Mouse (Mus musculus) CH12.LX (cell line): ENCODE results near the gene Vsnl1. TPM values are rescaled to one million over a fixed set of nuclear protein-coding genes. Genes with fewer than 3 reads are reported as not detected.

Experiments
- DNase-seq: peaks from one replicate; pipeline ENCODE4 v3.0.0-alpha.2; 2013; ENCODE audit errors: extremely low read depth
- H3K27ac ChIP-seq: 2 replicates; pipeline ENCODE4 v1.5.1; 2012; ENCODE audit warnings: low read depth, mild to moderate bottlenecking, control low read depth, moderate library complexity; ENCODE audit not compliant: insufficient read depth
- H3K27me3 ChIP-seq: replicated peaks from 2 replicates; pipeline ENCODE3; 2012; ENCODE audit warnings: inconsistent platforms
- H3K36me3 ChIP-seq, 2 experiments: replicated peaks in 1 of 2; 2 replicates each; pipeline versions ENCODE3 to v1.6.1; 2012; ENCODE audit warnings: inconsistent platforms in 1 of 2, low read length in 1 of 2, mild to moderate bottlenecking in 1 of 2, mixed read lengths in 1 of 2, moderate library complexity in 1 of 2; ENCODE audit not compliant: control insufficient read depth in 1 of 2, insufficient read depth in 1 of 2
- H3K4me1 ChIP-seq, 2 experiments: 2 replicates each; pipeline ENCODE4 v1.6.1; 2012; ENCODE audit warnings: inconsistent platforms in 1 of 2, moderate library complexity in 1 of 2; ENCODE audit not compliant: insufficient read depth in 2 of 2, control insufficient read depth in 1 of 2
- H3K4me2 ChIP-seq: 2 replicates; pipeline ENCODE4 v1.6.1; 2012; ENCODE audit warnings: low read depth, mild to moderate bottlenecking, control low read depth; ENCODE audit not compliant: poor library complexity, insufficient read depth, severe bottlenecking
- H3K4me3 ChIP-seq, 3 experiments: fragments of 150-350 bp in 1 of 3; sonication (generic) in 1 of 3; replicated peaks in 1 of 3; 2 replicates each; pipeline versions ENCODE3 to v1.5.1; 2011 to 2012; ENCODE audit warnings: low read depth in 2 of 3, low read length in 2 of 3, mild to moderate bottlenecking in 2 of 3, moderate library complexity in 2 of 3, control low read depth in 1 of 3, improper control_type of control experiment in 1 of 3, inconsistent platforms in 1 of 3, mixed read lengths in 1 of 3; ENCODE audit not compliant: poor library complexity in 1 of 3
- H3K79me2 ChIP-seq: replicated peaks from 2 replicates; pipeline ENCODE4 v1.6.1; 2012; ENCODE audit warnings: mild to moderate bottlenecking, moderate library complexity; ENCODE audit not compliant: control insufficient read depth, poor library complexity, insufficient read depth, severe bottlenecking; ENCODE audit errors: extremely low read depth
- H3K9ac ChIP-seq: 2 replicates; pipeline ENCODE4 v1.6.1; 2012; ENCODE audit warnings: low read depth, mild to moderate bottlenecking, control low read depth, moderate library complexity; ENCODE audit not compliant: insufficient read depth
- H3K9me3 ChIP-seq: replicated peaks from 2 replicates; pipeline ENCODE3; 2012; ENCODE audit warnings: low read length, inconsistent platforms, mixed read lengths
- CTCF ChIP-seq, 2 experiments: IDR thresholded peaks in 1 of 2; conservative IDR thresholded peaks in 1 of 2; 2 replicates each; pipeline ENCODE4 v1.5.1; 2011 to 2012; ENCODE audit warnings: low read depth in 2 of 2, low read length in 2 of 2, improper control_type of control experiment in 1 of 2, inconsistent platforms in 1 of 2, mild to moderate bottlenecking in 1 of 2, moderate library complexity in 1 of 2
- ELF1 ChIP-seq: IDR thresholded peaks from 2 replicates; pipeline ENCODE4 v1.6.1; 2014; ENCODE audit warnings: low read depth, mild to moderate bottlenecking, inconsistent platforms, low read length, improper control_type of control experiment
- EP300 ChIP-seq: IDR thresholded peaks from 2 replicates; pipeline ENCODE4 v1.6.1; 2011; ENCODE audit warnings: low read length, improper control_type of control experiment
- GABPA ChIP-seq: IDR thresholded peaks from 2 replicates; pipeline ENCODE4 v1.6.1; 2012; ENCODE audit warnings: low read depth, low read length, improper control_type of control experiment, inconsistent platforms; ENCODE audit not compliant: insufficient replicate concordance
- HCFC1 ChIP-seq: IDR thresholded peaks from 2 replicates; pipeline ENCODE4 v1.6.1; 2012; ENCODE audit warnings: low read depth, mild to moderate bottlenecking, inconsistent platforms, low read length, improper control_type of control experiment
- JUN ChIP-seq: IDR thresholded peaks from 2 replicates; pipeline ENCODE4 v1.6.1; 2011; ENCODE audit warnings: low read depth, mild to moderate bottlenecking, low read length, improper control_type of control experiment, moderate library complexity; ENCODE audit not compliant: insufficient read depth
- JUND ChIP-seq: conservative IDR thresholded peaks from 2 replicates; pipeline ENCODE4 v1.6.1; 2011; ENCODE audit warnings: low read depth, low read length, improper control_type of control experiment
- KAT2A ChIP-seq: IDR thresholded peaks from 2 replicates; pipeline ENCODE4 v1.6.1; 2012; ENCODE audit warnings: low read length, improper control_type of control experiment, inconsistent platforms; ENCODE audit not compliant: insufficient replicate concordance
- MAFK ChIP-seq: IDR thresholded peaks from 2 replicates; pipeline ENCODE4 v1.6.1; 2011; ENCODE audit warnings: low read length, improper control_type of control experiment; ENCODE audit not compliant: insufficient replicate concordance
- MAZ ChIP-seq: IDR thresholded peaks from 2 replicates; pipeline ENCODE4 v1.6.1; 2012; ENCODE audit warnings: low read depth, mild to moderate bottlenecking, inconsistent platforms, low read length, improper control_type of control experiment, moderate library complexity
- PAX5 ChIP-seq: IDR thresholded peaks from 2 replicates; pipeline ENCODE4 v1.6.1; 2012; ENCODE audit warnings: low read length, inconsistent platforms, mixed read lengths
- POLR2A ChIP-seq: IDR thresholded peaks from 2 replicates; pipeline ENCODE4 v1.6.1; 2011; ENCODE audit warnings: low read depth, mild to moderate bottlenecking, improper control_type of control experiment, low read length
- RAD21 ChIP-seq: IDR thresholded peaks from 2 replicates; pipeline ENCODE4 v1.6.1; 2011; ENCODE audit warnings: low read depth, mild to moderate bottlenecking, low read length, improper control_type of control experiment, moderate library complexity
- SIN3A ChIP-seq: IDR thresholded peaks from 2 replicates; pipeline ENCODE4 v1.6.1; 2012; ENCODE audit warnings: low read length, improper control_type of control experiment, inconsistent platforms
- ZC3H11A ChIP-seq: IDR thresholded peaks from 2 replicates; pipeline ENCODE4 v1.6.1; 2012; ENCODE audit warnings: low read depth, mild to moderate bottlenecking, inconsistent platforms, low read length, improper control_type of control experiment
- ZKSCAN1 ChIP-seq: IDR thresholded peaks from 2 replicates; pipeline ENCODE4 v1.6.1; 2012; ENCODE audit warnings: low read depth, inconsistent platforms, low read length, improper control_type of control experiment, borderline replicate concordance
- dilution Hi-C: fragments of 300-500 bp; cut with MboI; formaldehyde crosslinking; loops from 2 replicates; pipeline ENCODE4 v1.14.3; 2020; ENCODE audit warnings: low sequenced_read_pairs; ENCODE audit not compliant: extremely low pct_unique_long_range_greater_than_20kb, extremely low pct_ligation_motif_present
- in situ Hi-C: fragments of 300-500 bp; cut with MboI; formaldehyde crosslinking; loops from 3 replicates; pipeline ENCODE4 v1.14.3; 2019; ENCODE audit warnings: low sequenced_read_pairs, low pct_ligation_motif_present, low pct_unique_long_range_greater_than_20kb, mixed read lengths
- polyA plus RNA-seq: library from polyadenylated mRNA; unstranded; fragments of >175 nt; gene quantifications from 2 replicates; pipeline ENCODE4 v1.2.1, GENCODE M21; 2012; ENCODE audit warnings: low read depth; ENCODE audit not compliant: insufficient read length
- total RNA-seq, 2 experiments: library from RNA; depleted of rRNA; stranded (reverse); fragments of 300-350 nt in 1 of 2; fragments of >200 nt in 1 of 2; gene quantifications; 2 replicates each; pipeline ENCODE4 v1.2.3; 2012 to 2014

The Vsnl1 gene
- total and polyA plus RNA-seq, 3 experiments, result not detected

- Histone ChIP-seq H3K79me2 (no peaks in the 10 kb centered on the region), H3K9ac (no peak overlapping the region), H3K4me3 (no peak overlapping the region), H3K36me3 (no peaks in the 10 kb centered on the region), H3K27ac (no peak overlapping the region), H3K9me3 (no peaks in the 10 kb centered on the region), H3K4me1 (peaks cover 3 to 11% of the 10 kb centered on the region in 2 experiments; a peak in 3 of 4 replicates), H3K27me3 (no peaks in the 10 kb centered on the region), H3K4me2 (no peak overlapping the region)
- no peak for TF ChIP-seq EP300
- TF ChIP-seq GABPA, result no peak
- TF ChIP-seq ZKSCAN1, result no peak
- in situ Hi-C loops (no loop called here), dilution Hi-C loops (no loop called here)
- no peak for DNase-seq
Measured at GRCm38 (mm10) chr12:11384754-11385153, 51.7 kb downstream of the Vsnl1 start.

GRCm38 (mm10) chr12:11379396-11379795, 57.0 kb downstream of the Vsnl1 start:
- H3K4me1 ChIP-seq, result peaks cover 0 to 5% of the 10 kb centered on the region in 2 experiments; a peak in 1 of 4 replicates
- in situ Hi-C loops, result no loop called here

GRCm38 (mm10) chr12:11370056-11370455, 66.4 kb downstream of the Vsnl1 start:
- dilution Hi-C loops, result no loop called here
- no peak overlapping the region for H3K9ac ChIP-seq

More at GRCm38 (mm10) chr12:11379396-11379795, 57.0 kb downstream of the Vsnl1 start:
- Histone ChIP-seq H3K9ac (no peak overlapping the region), H3K36me3 (no peaks in the 10 kb centered on the region), H3K27me3 (no peaks in the 10 kb centered on the region), H3K4me3 (no peak overlapping the region), H3K4me2 (no peak overlapping the region), H3K79me2 (no peaks in the 10 kb centered on the region), H3K9me3 (no peaks in the 10 kb centered on the region), H3K27ac (no peak overlapping the region)
- TF ChIP-seq CTCF (conservative IDR thresholded peaks at IDR 0.05 in 1 of 2, IDR thresholded peaks at IDR 0.05 in 1 of 2; ENCODE audit: low read depth in 2 of 2, low read length in 2 of 2) (no peak), PAX5 (no peak), MAZ (no peak), JUND (no peak), JUN (no peak), HCFC1 (no peak), RAD21 (no peak), KAT2A (no peak), SIN3A (no peak), ELF1 (no peak)
- DNase-seq, result no peak
- dilution Hi-C loops, result no loop called here

More at GRCm38 (mm10) chr12:11370056-11370455, 66.4 kb downstream of the Vsnl1 start:
- Histone ChIP-seq H3K4me1 (peaks cover 2 to 13% of the 10 kb centered on the region in 2 experiments; a peak in 2 of 4 replicates), H3K79me2 (no peaks in the 10 kb centered on the region), H3K4me3 (no peak overlapping the region)
- no peak for TF ChIP-seq MAFK
- TF ChIP-seq PAX5, result no peak
- TF ChIP-seq ZC3H11A, result no peak
- TF ChIP-seq RAD21, result no peak
- no peak for TF ChIP-seq POLR2A
- TF ChIP-seq, all 38 proteins: peak for 0
- H3K4me2 ChIP-seq, result no peak overlapping the region
- H3K36me3 ChIP-seq, result no peaks in the 10 kb centered on the region
- DNase-seq, result no peak
- no peak overlapping the region for H3K27ac ChIP-seq
- in situ Hi-C loops, result no loop called here
- no peaks in the 10 kb centered on the region for H3K9me3 ChIP-seq
- no peaks in the 10 kb centered on the region for H3K27me3 ChIP-seq
